Mouse (Mus musculus): ENCODE measurements at regions not wholly inside any gene's neighbourhood (a gene's known extent, or its start where the extent isn't known, plus 50 kb on each side); places are given as distances from the start of the nearest gene placed in this dataset.

DNA sequence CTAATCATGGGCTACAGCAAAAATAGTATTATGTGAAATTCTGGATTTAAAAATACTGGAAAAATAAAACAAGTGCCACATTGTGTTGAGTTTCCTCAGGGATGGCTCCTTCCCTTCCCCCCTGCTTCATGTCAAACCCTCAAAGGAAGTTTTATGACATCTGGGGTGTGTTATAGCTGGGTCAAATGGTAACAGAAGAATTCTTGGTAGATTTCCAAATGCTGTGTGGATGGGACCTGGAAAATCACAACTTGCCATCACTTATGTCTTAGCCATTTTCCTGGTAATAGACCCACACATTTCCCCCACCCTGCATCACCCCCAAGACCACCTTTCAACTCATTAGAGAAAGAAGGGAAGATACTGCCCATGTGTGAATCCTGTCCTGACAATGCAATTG, 371.5 kb downstream of the Nuf2 start:
- Histone ChIP-seq H3K79me2 (ENCODE audit: control insufficient read depth, insufficient read depth, low read length, poor library complexity) (no peaks in the 10 kb centered on the region), H3K4me1 (ENCODE audit: control insufficient read depth in 1 of 2, insufficient read depth in 2 of 2, low read length in 2 of 2) (no peaks in the 10 kb centered on the region), H3K4me3 (ENCODE audit: control insufficient read depth in 1 of 2, insufficient read depth in 1 of 2, low read depth in 2 of 2, low read length in 2 of 2) (no peak overlapping the region), H3K27me3 (ENCODE audit: control insufficient read depth in 1 of 2, insufficient read depth in 2 of 2, low read length in 2 of 2) (no peaks in the 10 kb centered on the region), H3K9ac (ENCODE audit: control insufficient read depth, low read depth, low read length, poor library complexity, severe bottlenecking) (no peak overlapping the region), H3K27ac (ENCODE audit: control insufficient read depth, low read depth, low read length) (no peak overlapping the region), H3K9me3 (replicated peaks; ENCODE audit: insufficient read depth, low read length) (no peaks in the 10 kb centered on the region), H3K36me3 (ENCODE audit: control insufficient read depth in 1 of 2, insufficient read depth in 2 of 2, low read length in 2 of 2) (no peaks in the 10 kb centered on the region)
- DNase-seq (ENCODE audit: low read depth, low spot score): no peak
- TF ChIP-seq TBP (IDR thresholded peaks at IDR 0.05; ENCODE audit: low read depth, low read length): no peak
- TF ChIP-seq MAX (IDR thresholded peaks at IDR 0.05; ENCODE audit: low read length): no peak
- TF ChIP-seq MXI1 (IDR thresholded peaks at IDR 0.05; ENCODE audit: low read depth, low read length): no peak
- TF ChIP-seq ELF1 (IDR thresholded peaks at IDR 0.05; ENCODE audit: low read depth, low read length): no peak
- TF ChIP-seq MEF2A (IDR thresholded peaks at IDR 0.05; ENCODE audit: extremely low read depth, insufficient replicate concordance, low read depth, low read length, poor library complexity, severe bottlenecking): no peak
- no peak for TF ChIP-seq CHD1 (IDR thresholded peaks at IDR 0.05; ENCODE audit: low read depth, low read length)
- TF ChIP-seq CHD2 (IDR thresholded peaks at IDR 0.05; ENCODE audit: low read length): no peak
- no peak for TF ChIP-seq CTCF (IDR thresholded peaks at IDR 0.05 in 2 of 3, conservative IDR thresholded peaks at IDR 0.05 in 1 of 3; ENCODE audit: control insufficient read depth in 1 of 3, insufficient read depth in 1 of 3, low read depth in 2 of 3, low read length in 3 of 3, poor library complexity in 1 of 3, severe bottlenecking in 1 of 3)
- no peak for TF ChIP-seq MYC (IDR thresholded peaks at IDR 0.05; ENCODE audit: low read depth, low read length)
- no peak for TF ChIP-seq ZMIZ1 (IDR thresholded peaks at IDR 0.05; ENCODE audit: low read depth, low read length)
- TF ChIP-seq NRF1 (IDR thresholded peaks at IDR 0.05; ENCODE audit: insufficient read depth, low read depth, low read length, poor library complexity, severe bottlenecking): no peak
- no peak for TF ChIP-seq SIN3A (IDR thresholded peaks at IDR 0.05; ENCODE audit: low read length)
- TF ChIP-seq RCOR1 (IDR thresholded peaks at IDR 0.05; ENCODE audit: low read depth, low read length): no peak
- TF ChIP-seq NELFE (IDR thresholded peaks at IDR 0.05; ENCODE audit: low read depth, low read length): no peak
- TF ChIP-seq ETS1 (IDR thresholded peaks at IDR 0.05; ENCODE audit: low read depth, low read length): no peak
- no peak for TF ChIP-seq ZC3H11A (IDR thresholded peaks at IDR 0.05; ENCODE audit: low read depth, low read length)
- no peak for TF ChIP-seq ZNF384 (IDR thresholded peaks at IDR 0.05; ENCODE audit: low read depth, low read length)
- TF ChIP-seq SMC3 (IDR thresholded peaks at IDR 0.05; ENCODE audit: low read depth, low read length): no peak
- TF ChIP-seq USF1 (IDR thresholded peaks at IDR 0.05; ENCODE audit: low read depth, low read length): no peak
- TF ChIP-seq USF2 (IDR thresholded peaks at IDR 0.05; ENCODE audit: borderline replicate concordance in 1 of 2, insufficient read depth in 1 of 2, low read depth in 1 of 2, low read length in 2 of 2): no peak

DNA sequence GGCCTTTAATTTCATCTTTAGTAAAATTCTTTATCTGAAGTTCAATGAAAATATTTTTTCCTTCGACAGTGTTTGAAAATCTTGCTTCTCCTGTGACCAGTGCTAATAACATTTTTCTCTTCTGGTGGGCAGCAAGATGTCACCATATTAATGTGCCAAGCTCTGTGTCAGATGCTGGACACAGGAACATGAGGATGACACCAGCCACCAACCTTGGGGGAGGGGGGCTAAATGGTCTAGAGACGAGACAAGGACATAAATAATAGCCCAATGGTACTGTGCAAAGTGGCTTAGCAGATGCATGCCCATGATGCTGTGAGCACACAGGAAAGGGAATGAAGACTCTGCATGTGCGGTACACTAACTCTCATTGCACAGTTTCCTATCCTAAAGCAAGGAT, 373.8 kb downstream of the Nuf2 start:
- TF ChIP-seq CHD1 (IDR thresholded peaks at IDR 0.05; ENCODE audit: low read depth, low read length) (no peak), ELF1 (IDR thresholded peaks at IDR 0.05; ENCODE audit: low read depth, low read length) (no peak), RAD21 (IDR thresholded peaks at IDR 0.05; ENCODE audit: low read depth, low read length) (no peak), TBP (IDR thresholded peaks at IDR 0.05; ENCODE audit: low read depth, low read length) (no peak), USF2 (IDR thresholded peaks at IDR 0.05; ENCODE audit: borderline replicate concordance in 1 of 2, insufficient read depth in 1 of 2, low read depth in 1 of 2, low read length in 2 of 2) (no peak), KAT2A (conservative IDR thresholded peaks at IDR 0.05; ENCODE audit: low read depth, low read length) (no peak), TCF12 (IDR thresholded peaks at IDR 0.05; ENCODE audit: low read depth, low read length) (no peak), MYC (IDR thresholded peaks at IDR 0.05; ENCODE audit: low read depth, low read length) (no peak), EP300 (IDR thresholded peaks at IDR 0.05; ENCODE audit: low read depth in 1 of 2, low read length in 2 of 2) (no peak), ETS1 (IDR thresholded peaks at IDR 0.05; ENCODE audit: low read depth, low read length) (no peak), BHLHE40 (IDR thresholded peaks at IDR 0.05; ENCODE audit: borderline replicate concordance, low read depth, low read length) (no peak), POLR2A (IDR thresholded peaks at IDR 0.05; ENCODE audit: control insufficient read depth in 1 of 2, insufficient read depth in 1 of 2, low read depth in 1 of 2, low read length in 2 of 2, poor library complexity in 1 of 2) (no peak), CHD2 (IDR thresholded peaks at IDR 0.05; ENCODE audit: low read length) (no peak)

More for the DNA sequence above, 373.8 kb downstream of the Nuf2 start:
- Histone ChIP-seq H3K4me3 (ENCODE audit: control insufficient read depth in 1 of 2, insufficient read depth in 1 of 2, low read depth in 2 of 2, low read length in 2 of 2) (no peak overlapping the region), H3K27ac (ENCODE audit: control insufficient read depth, low read depth, low read length) (no peak overlapping the region), H3K36me3 (ENCODE audit: control insufficient read depth in 1 of 2, insufficient read depth in 2 of 2, low read length in 2 of 2) (no peaks in the 10 kb centered on the region), H3K79me2 (ENCODE audit: control insufficient read depth, insufficient read depth, low read length, poor library complexity) (no peaks in the 10 kb centered on the region), H3K27me3 (ENCODE audit: control insufficient read depth in 1 of 2, insufficient read depth in 2 of 2, low read length in 2 of 2) (no peaks in the 10 kb centered on the region), H3K9me3 (replicated peaks; ENCODE audit: insufficient read depth, low read length) (no peaks in the 10 kb centered on the region), H3K9ac (ENCODE audit: control insufficient read depth, low read depth, low read length, poor library complexity, severe bottlenecking) (no peak overlapping the region), H3K4me1 (ENCODE audit: control insufficient read depth in 1 of 2, insufficient read depth in 2 of 2, low read length in 2 of 2) (no peaks in the 10 kb centered on the region)
- DNase-seq (ENCODE audit: low read depth, low spot score): no peak

Measured in MEL (cell line).